Mouse (Mus musculus) brain, embryonic 14.5 days (tissue): ENCODE results near the gene Hsd17b12.

ENCODE experiments used
- CTCF ChIP-seq: fragments of 200-500 bp; IDR thresholded peaks from 2 replicates; pipeline ENCODE4 v1.5.1; 2012; ENCODE audit warnings: inconsistent platforms, mild to moderate bottlenecking, moderate library complexity, borderline replicate concordance; ENCODE audit not compliant: insufficient read depth, insufficient read length; ENCODE audit errors: extremely low read depth
- POLR2A ChIP-seq: fragments of 200-500 bp; IDR thresholded peaks from 2 replicates; pipeline ENCODE4 v1.6.1; 2012; ENCODE audit warnings: mild to moderate bottlenecking, inconsistent platforms, borderline replicate concordance; ENCODE audit not compliant: poor library complexity, insufficient read depth, insufficient read length, severe bottlenecking; ENCODE audit errors: extremely low read depth

GRCm38 (mm10) chr2:94157051-94157450 lies 713 bp downstream of the Hsd17b12 start:
- no peak for TF ChIP-seq CTCF
- no peak for TF ChIP-seq POLR2A
